Mouse (Mus musculus) brain, embryonic 18.5 days (tissue): ENCODE results near the gene Cmah.

ENCODE experiments used
- DNase-seq: peaks from one replicate; pipeline ENCODE4 v3.0.0-alpha.2; 2012; ENCODE audit warnings: low read depth, low spot score

Gene Cmah

GRCm38 (mm10) chr13:24327201-24327600 is at the start of gene Cmah:
Gene Cmah, plus strand, starts transcription at chr13:24327404.
- no peak for DNase-seq

- DNase-seq = no peak
These were observed 47.8 kb upstream of the Cmah start for GRCm38 (mm10) chr13:24279407-24279761.

- no peak for DNase-seq
These were observed 47.3 kb upstream of the Cmah start for GRCm38 (mm10) chr13:24279762-24280438.

- DNase-seq = peak; percentile 79
These were observed 46.5 kb upstream of the Cmah start, which contains the start of gene Carmil1 for GRCm38 (mm10) chr13:24280439-24281431. Gene Carmil1, minus strand, starts transcription at chr13:24280795.

- no peak for DNase-seq
These were observed 39.8 kb upstream of the Cmah start for GRCm38 (mm10) chr13:24287381-24287780.

- no peak for DNase-seq
These were observed 30.0 kb upstream of the Cmah start for GRCm38 (mm10) chr13:24297252-24297651.

- DNase-seq = no peak
These were observed 21.7 kb upstream of the Cmah start for GRCm38 (mm10) chr13:24305486-24305885.

GRCm38 (mm10) chr13:24306248-24306647 is 21.0 kb upstream of the Cmah start:
- DNase-seq = no peak

GRCm38 (mm10) chr13:24311011-24311940 is 15.9 kb upstream of the Cmah start:
- no peak for DNase-seq

GRCm38 (mm10) chr13:24316563-24316962 is 10.6 kb upstream of the Cmah start:
- DNase-seq = no peak

GRCm38 (mm10) chr13:24318618-24319017 is 8.6 kb upstream of the Cmah start:
- DNase-seq = peak; percentile 22

- DNase-seq = no peak
These were observed 5.9 kb upstream of the Cmah start for GRCm38 (mm10) chr13:24321313-24321712.

- no peak for DNase-seq
These were observed 1.0 kb downstream of the Cmah start for GRCm38 (mm10) chr13:24328036-24328817.

- no peak for DNase-seq
These were observed 2.9 kb downstream of the Cmah start for GRCm38 (mm10) chr13:24330128-24330527.

GRCm38 (mm10) chr13:24330836-24331523 is 3.8 kb downstream of the Cmah start:
- no peak for DNase-seq

- DNase-seq = no peak
These were observed 5.3 kb downstream of the Cmah start for GRCm38 (mm10) chr13:24332537-24332936.

- DNase-seq = no peak
These were observed 9.6 kb downstream of the Cmah start for GRCm38 (mm10) chr13:24336818-24337217.

- DNase-seq = no peak
These were observed 10.7 kb downstream of the Cmah start for GRCm38 (mm10) chr13:24337874-24338273.

- no peak for DNase-seq
These were observed 11.2 kb downstream of the Cmah start for GRCm38 (mm10) chr13:24338343-24338861.

- DNase-seq = no peak
These were observed 12.7 kb downstream of the Cmah start for GRCm38 (mm10) chr13:24339907-24340306.
